28 mouse cellular contexts compared by ENCODE assay signal in the genomic region with DNA sequence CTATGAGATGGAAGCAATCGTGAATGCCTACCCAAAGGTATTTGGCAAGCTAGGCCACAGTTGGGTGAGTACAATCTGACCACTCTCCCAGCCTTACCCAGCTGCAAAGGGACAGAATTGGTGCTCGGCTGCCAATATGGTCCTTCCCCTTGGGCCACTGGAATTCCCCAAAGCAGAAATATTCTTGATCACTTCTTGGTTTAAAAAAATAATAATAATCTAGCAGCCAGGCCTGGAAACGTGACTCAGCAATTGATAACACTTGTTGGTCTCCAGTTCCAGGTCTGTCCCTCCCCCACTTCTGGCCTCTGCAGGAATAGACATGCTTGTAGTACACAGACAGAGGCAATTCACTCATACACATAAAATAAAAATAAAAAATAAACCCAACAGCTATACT. TPM values are rescaled to one million over a fixed set of nuclear protein-coding genes. Genes with fewer than 3 reads are reported as not detected.
DNase-seq lines count a peak whose midpoint lies in the region; ATAC-seq and TF ChIP-seq lines count a peak whose summit lies in the region.
"Had no signal": no experiment of that assay in that cellular context is flagged by ENCODE, and none has a peak within 500 bp of the region (broad histone marks: within the 10 kb centered on the region; RNA-seq: fewer than 3 reads in every experiment).

No protein-coding gene starts in this region.

- intact Hi-C loops in heart, adult 2 months (cut with DNase I), result no loop called here
- intact Hi-C loops in gastrocnemius, postnatal 14 days (cut with DNase I; ENCODE audit: low total_unique reads), result no loop called here

- DNase-seq in midbrain, embryonic 10.5 days (ENCODE audit: low spot score), result peak; percentile 9
- DNase-seq in liver, result peak; percentile 59
- DNase-seq in testis, postnatal 14 days (ENCODE audit: low spot score), result no peak
- no peak for DNase-seq in heart, adult 2 months
- DNase-seq in cerebellum, postnatal 10 days, result no peak
- DNase-seq in gastrocnemius, postnatal 14 days, result no peak
- DNase-seq: adrenal gland, postnatal 25 days; cerebellum, adult 11-12 months; cerebellum, postnatal 14 days; gastrocnemius, adult 2 months; kidney, adult 18-20 months; kidney, postnatal 36 days; retina, postnatal 1 day; spleen, adult 18-20 months; thymus, adult 18-20 months; thymus, postnatal 25 days had no signal

- no peaks in the 10 kb centered on the region for H3K79me2 ChIP-seq in heart, adult 2 months (replicated peaks; ENCODE audit: control insufficient read depth, insufficient read depth, low read length)

- no peak overlapping the region for H3K9ac ChIP-seq in midbrain, embryonic 16.5 days (ENCODE audit: low read depth, low read length)
- H3K9ac ChIP-seq in liver, embryonic 15.5 days, result no peak overlapping the region
- H3K9ac ChIP-seq in heart, adult 2 months (ENCODE audit: low read depth, low read length), result no peak overlapping the region
- H3K9ac ChIP-seq: forebrain, embryonic 13.5 days; heart, embryonic 15.5 days; limb, embryonic 15.5 days; lung, embryonic 15.5 days; midbrain, embryonic 13.5 days had no signal

- H3K9me3 ChIP-seq in midbrain, embryonic 10.5 days (replicated peaks), result no peaks in the 10 kb centered on the region
- no peaks in the 10 kb centered on the region for H3K9me3 ChIP-seq in midbrain, embryonic 16.5 days (replicated peaks; ENCODE audit: control insufficient read depth, low read length, poor library complexity, severe bottlenecking)
- H3K9me3 ChIP-seq in liver, embryonic 15.5 days (replicated peaks), result no peaks in the 10 kb centered on the region
- H3K9me3 ChIP-seq: forebrain, embryonic 13.5 days; heart, embryonic 10.5 days; heart, embryonic 15.5 days; limb, embryonic 15.5 days; lung, embryonic 15.5 days; midbrain, embryonic 13.5 days had no signal

- H3K4me1 ChIP-seq in midbrain, embryonic 10.5 days, result peaks cover 12% of the 10 kb centered on the region
- H3K4me1 ChIP-seq in midbrain, embryonic 16.5 days (ENCODE audit: control insufficient read depth, insufficient read depth, low read length), result no peaks in the 10 kb centered on the region
- peaks cover 12% of the 10 kb centered on the region; the same call in 1 of the 2 replicates for H3K4me1 ChIP-seq in liver, embryonic 15.5 days (replicated peaks)
- H3K4me1 ChIP-seq in heart, adult 2 months (ENCODE audit: control insufficient read depth, insufficient read depth, low read length), result no peaks in the 10 kb centered on the region
- H3K4me1 ChIP-seq: heart, embryonic 10.5 days; heart, embryonic 15.5 days; limb, embryonic 15.5 days; lung, embryonic 15.5 days; midbrain, embryonic 13.5 days had no signal

- no peak for TF ChIP-seq EP300 in heart, adult 2 months (IDR thresholded peaks at IDR 0.05; ENCODE audit: insufficient read depth, low read depth, low read length)

- ATAC-seq in midbrain, embryonic 16.5 days, result no peak
- ATAC-seq in liver, embryonic 15.5 days (ENCODE audit: insufficient read depth), result peak; percentile 56
- ATAC-seq: CD4-positive, CD25-positive, alpha-beta regulatory T cell, adult 4 months; forebrain, embryonic 13.5 days; hindbrain, embryonic 16.5 days; midbrain, embryonic 13.5 days; Patski had no signal

- no peak for TF ChIP-seq CTCF in heart, adult 2 months (IDR thresholded peaks at IDR 0.05)

- TF ChIP-seq POLR2A in heart, adult 2 months (IDR thresholded peaks at IDR 0.05; ENCODE audit: insufficient read depth, low read depth, low read length), result no peak

- no peaks in the 10 kb centered on the region for H3K36me3 ChIP-seq in midbrain, embryonic 10.5 days
- H3K36me3 ChIP-seq in midbrain, embryonic 16.5 days (ENCODE audit: control insufficient read depth, insufficient read depth, low read length), result no peaks in the 10 kb centered on the region
- H3K36me3 ChIP-seq in liver, embryonic 15.5 days (replicated peaks), result no peaks in the 10 kb centered on the region
- no peaks in the 10 kb centered on the region for H3K36me3 ChIP-seq in heart, adult 2 months (ENCODE audit: control insufficient read depth, insufficient read depth, low read length)
- H3K36me3 ChIP-seq: heart, embryonic 10.5 days; heart, embryonic 15.5 days; limb, embryonic 15.5 days; lung, embryonic 15.5 days; midbrain, embryonic 13.5 days had no signal

- no peaks in the 10 kb centered on the region; the same call in 1 of the 2 replicates for H3K27me3 ChIP-seq in midbrain, embryonic 10.5 days (ENCODE audit: low read depth, poor library complexity, severe bottlenecking)
- no peaks in the 10 kb centered on the region for H3K27me3 ChIP-seq in midbrain, embryonic 16.5 days (ENCODE audit: control insufficient read depth, insufficient read depth, low read depth, low read length)
- H3K27me3 ChIP-seq in liver, embryonic 15.5 days, result no peaks in the 10 kb centered on the region
- no peaks in the 10 kb centered on the region for H3K27me3 ChIP-seq in heart, adult 2 months (ENCODE audit: control insufficient read depth, insufficient read depth, low read length)
- H3K27me3 ChIP-seq: forebrain, embryonic 13.5 days; heart, embryonic 15.5 days; limb, embryonic 15.5 days; lung, embryonic 15.5 days; midbrain, embryonic 13.5 days had no signal

- no peak overlapping the region for H3K4me2 ChIP-seq in midbrain, embryonic 16.5 days (ENCODE audit: low read length)
- no peak overlapping the region for H3K4me2 ChIP-seq in liver, embryonic 15.5 days
- H3K4me2 ChIP-seq: forebrain, embryonic 13.5 days; heart, embryonic 15.5 days; limb, embryonic 15.5 days; lung, embryonic 15.5 days; midbrain, embryonic 13.5 days had no signal

- H3K27ac ChIP-seq in midbrain, embryonic 10.5 days (replicated peaks), result no peak overlapping the region
- H3K27ac ChIP-seq in midbrain, embryonic 16.5 days (ENCODE audit: low read length), result no peak overlapping the region
- no peak overlapping the region for H3K27ac ChIP-seq in liver, embryonic 15.5 days (replicated peaks)
- no peak overlapping the region for H3K27ac ChIP-seq in heart, adult 2 months
- H3K27ac ChIP-seq: forebrain, embryonic 13.5 days; gastrocnemius, adult 2 months; heart, embryonic 10.5 days; heart, embryonic 15.5 days; layer of hippocampus, adult 2 months; limb, embryonic 15.5 days; lung, embryonic 15.5 days; midbrain, embryonic 13.5 days had no signal

- 85% methylated on average over 3 of the region's 3 CpGs for WGBS in midbrain, embryonic 10.5 days
- WGBS in midbrain, embryonic 16.5 days, result 85% methylated on average over 3 of the region's 3 CpGs
- 45% methylated on average over 3 of the region's 3 CpGs for WGBS in liver, embryonic 15.5 days (ENCODE audit: insufficient replicate concordance)
- WGBS in heart, adult 2 months, result 51% methylated on average over 3 of the region's 3 CpGs

- no peak overlapping the region for H3K4me3 ChIP-seq in midbrain, embryonic 10.5 days
- no peak overlapping the region for H3K4me3 ChIP-seq in midbrain, embryonic 16.5 days (ENCODE audit: low read depth, low read length)
- H3K4me3 ChIP-seq in liver, embryonic 15.5 days (replicated peaks), result no peak overlapping the region
- H3K4me3 ChIP-seq in heart, adult 2 months, result no peak overlapping the region
- H3K4me3 ChIP-seq: forebrain, embryonic 13.5 days; gastrocnemius, adult 2 months; heart, embryonic 10.5 days; heart, embryonic 15.5 days; layer of hippocampus, adult 2 months; limb, embryonic 15.5 days; lung, embryonic 15.5 days; midbrain, embryonic 13.5 days had no signal

RNA-seq across cellular contexts. Expression of a gene that starts 56.2 kb away (rescaled TPM):
- 0.69 and 0.72 TPM in 2 replicates for polyA plus RNA-seq in midbrain, embryonic 10.5 days (2016; fragmentation: Nextera tagmentation; extraction: Ambion mirVana)
- polyA plus RNA-seq in midbrain, embryonic 16.5 days (2015; fragmentation: Nextera tagmentation; extraction: Ambion mirVana), result 0.55 and 0.72 TPM in 2 replicates
- polyA plus RNA-seq in liver, embryonic 15.5 days (2015; fragmentation: Nextera tagmentation; extraction: Ambion mirVana), result 4.6 and 5.1 TPM in 2 replicates
- 1 to 10 TPM; 2.3 to 3.4 TPM for total RNA-seq in heart, adult 2 months (2021)
- polyA plus RNA-seq in heart, adult 2 months (2012; rRNA removed), result 1.4 and 1.7 TPM in 2 replicates
- 1 to 10 TPM in 1 of 2 experiments, under 1 TPM in 1; 1.00 to 1.1 TPM for total RNA-seq in gastrocnemius, postnatal 14 days (2021)
- polyA plus RNA-seq: Patski had no signal

Comparison
In these comparisons a context has a peak if more than half of its experiments do, and no peak if none do; other contexts are left out.
1. DNase-seq: peak in midbrain, embryonic 10.5 days (single experiment) and liver (single experiment); none in testis, postnatal 14 days (single experiment), heart, adult 2 months (0 of 2), cerebellum, postnatal 10 days (0 of 2) and gastrocnemius, postnatal 14 days (single experiment).